Mouse (Mus musculus) midbrain, embryonic 13.5 days (tissue): ENCODE measurements around the gene Dmtf1. TPM values are rescaled to one million over a fixed set of nuclear protein-coding genes. Genes with fewer than 3 reads are reported as not detected.

Experiments
- ATAC-seq: fragments of 200-750 bp; cut with Nextera tagmentation; 2 replicates; pipeline ENCODE4 v1.8.0; 2017; ENCODE audit warnings: mild to moderate bottlenecking, moderate TSS enrichment, moderate library complexity
- H3K27ac ChIP-seq: fragments of 300-500 bp; sonication (generic); 2 replicates; pipeline ENCODE4 v1.5.1; 2015; ENCODE audit warnings: inconsistent platforms, mild to moderate bottlenecking, moderate library complexity
- H3K27me3 ChIP-seq: fragments of 300-500 bp; sonication (generic); 2 replicates; pipeline ENCODE4 v1.6.1; 2015; ENCODE audit warnings: mild to moderate bottlenecking, inconsistent platforms
- H3K36me3 ChIP-seq: fragments of 300-500 bp; sonication (generic); 2 replicates; pipeline ENCODE4 v1.6.1; 2015; ENCODE audit warnings: mild to moderate bottlenecking, inconsistent platforms
- H3K4me1 ChIP-seq: fragments of 300-500 bp; sonication (generic); replicated peaks from 2 replicates; pipeline ENCODE4 v1.6.1; 2015; ENCODE audit warnings: inconsistent platforms
- H3K4me2 ChIP-seq: fragments of 300-500 bp; sonication (generic); replicated peaks from 2 replicates; pipeline ENCODE4 v1.6.1; 2015; ENCODE audit warnings: moderate library complexity, mild to moderate bottlenecking, inconsistent platforms
- H3K4me3 ChIP-seq: fragments of 300-500 bp; sonication (generic); replicated peaks from 2 replicates; pipeline ENCODE4 v1.5.1; 2015; ENCODE audit warnings: mild to moderate bottlenecking, inconsistent platforms
- H3K9ac ChIP-seq: fragments of 300-500 bp; sonication (generic); replicated peaks from 2 replicates; pipeline ENCODE4 v1.6.1; 2015; ENCODE audit warnings: mild to moderate bottlenecking, inconsistent platforms
- H3K9me3 ChIP-seq: fragments of 300-500 bp; sonication (generic); 2 replicates; pipeline ENCODE4 v1.6.1; 2016; ENCODE audit warnings: mild to moderate bottlenecking, inconsistent platforms
- WGBS: fragments of 180-500 bp; shearing (Covaris S2); methylation state at CpG from one replicate; pipeline ENCODE4 v1.1.7; 2015; 5-methylcytosine and 5-hydroxymethylcytosine counted together
- polyA plus RNA-seq: library from polyadenylated mRNA; unstranded; fragments of >200 nt; fragmentation: Nextera tagmentation; extraction: Ambion mirVana; gene quantifications from 2 replicates; pipeline ENCODE4 v1.2.1, GENCODE M21; 2015

Gene Dmtf1
- polyA plus RNA-seq, 1 experiment from 2014 or later, result 72.7 TPM

- H3K27me3 ChIP-seq, result peaks cover 13% of the 10 kb centered on the region
- no peak overlapping the region for H3K4me2 ChIP-seq
- no peak for ATAC-seq
- peaks cover 11% of the 10 kb centered on the region for H3K4me1 ChIP-seq
- 90% methylated on average over 8 of the region's 8 CpGs for WGBS
- H3K36me3 ChIP-seq, result no peaks in the 10 kb centered on the region
- no peaks in the 10 kb centered on the region for H3K9me3 ChIP-seq
- H3K27ac ChIP-seq, result no peak overlapping the region
- H3K9ac ChIP-seq, result no peak overlapping the region
- no peak overlapping the region for H3K4me3 ChIP-seq
Observed at GRCm38 (mm10) chr5:9103958-9104357, 57.6 kb downstream of the Dmtf1 start.

GRCm38 (mm10) chr5:9102696-9103095, 58.9 kb downstream of the Dmtf1 start:
- H3K4me3 ChIP-seq, result no peak overlapping the region
- peaks cover 11% of the 10 kb centered on the region for H3K4me1 ChIP-seq
- H3K9ac ChIP-seq, result no peak overlapping the region
- no peaks in the 10 kb centered on the region for H3K9me3 ChIP-seq
- no peak for ATAC-seq
- H3K27me3 ChIP-seq, result peaks cover 13% of the 10 kb centered on the region
- H3K4me2 ChIP-seq, result no peak overlapping the region
- H3K27ac ChIP-seq, result no peak overlapping the region
- no peaks in the 10 kb centered on the region for H3K36me3 ChIP-seq
- WGBS, result 95% methylated on average over 2 of the region's 2 CpGs

DNA sequence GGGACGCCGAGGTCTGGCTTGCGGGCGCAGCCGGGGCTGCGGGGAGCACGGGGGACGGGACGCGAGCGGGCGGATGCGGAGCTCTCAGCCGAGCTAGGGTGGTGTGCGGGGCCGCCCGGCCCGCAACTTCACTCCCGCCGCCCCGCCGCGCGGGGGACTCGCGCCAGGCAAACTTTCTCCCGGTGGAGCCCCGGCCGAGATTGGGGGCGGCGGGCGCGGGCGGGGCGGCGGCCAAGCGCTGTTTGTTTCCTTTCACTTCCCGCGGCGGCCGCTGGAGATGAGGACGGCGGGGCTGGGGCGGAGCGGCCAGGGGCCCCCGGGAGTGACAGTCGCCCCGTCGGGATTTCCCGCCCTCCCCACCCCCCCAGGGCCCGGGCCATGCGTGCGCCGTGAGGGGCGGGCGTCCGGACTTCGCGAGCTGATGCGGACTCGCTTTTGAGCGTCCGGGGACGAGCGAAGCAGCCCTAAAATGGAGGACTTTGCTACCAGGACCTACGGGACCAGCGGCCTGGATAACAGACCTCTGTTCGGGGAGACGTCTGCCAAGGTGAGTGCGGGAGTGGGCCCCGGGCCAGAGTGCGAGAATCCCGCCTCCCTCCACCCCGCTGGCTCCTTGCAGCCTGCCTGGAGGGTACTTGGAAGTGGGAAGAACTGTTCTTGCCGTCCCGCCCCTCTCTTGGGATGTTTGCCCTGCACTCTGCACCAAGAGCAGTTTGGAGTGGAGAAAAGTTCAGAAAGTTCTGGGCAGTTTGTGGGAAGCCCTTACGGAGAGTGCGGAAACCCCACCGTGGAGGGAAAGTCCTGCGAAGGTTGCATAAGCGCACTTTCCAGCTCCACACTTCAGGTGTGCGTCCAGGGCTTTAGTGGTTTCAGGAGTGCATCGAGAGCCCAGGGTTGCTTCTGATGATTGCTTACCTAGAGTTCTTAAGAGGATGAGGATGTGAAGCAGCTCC, 60.5 kb downstream of the Dmtf1 start:
- no peak overlapping the region for H3K27ac ChIP-seq
- peak; percentile 90 for ATAC-seq
- under 1% methylated on average over 75 of the region's 83 CpGs for WGBS

DNA sequence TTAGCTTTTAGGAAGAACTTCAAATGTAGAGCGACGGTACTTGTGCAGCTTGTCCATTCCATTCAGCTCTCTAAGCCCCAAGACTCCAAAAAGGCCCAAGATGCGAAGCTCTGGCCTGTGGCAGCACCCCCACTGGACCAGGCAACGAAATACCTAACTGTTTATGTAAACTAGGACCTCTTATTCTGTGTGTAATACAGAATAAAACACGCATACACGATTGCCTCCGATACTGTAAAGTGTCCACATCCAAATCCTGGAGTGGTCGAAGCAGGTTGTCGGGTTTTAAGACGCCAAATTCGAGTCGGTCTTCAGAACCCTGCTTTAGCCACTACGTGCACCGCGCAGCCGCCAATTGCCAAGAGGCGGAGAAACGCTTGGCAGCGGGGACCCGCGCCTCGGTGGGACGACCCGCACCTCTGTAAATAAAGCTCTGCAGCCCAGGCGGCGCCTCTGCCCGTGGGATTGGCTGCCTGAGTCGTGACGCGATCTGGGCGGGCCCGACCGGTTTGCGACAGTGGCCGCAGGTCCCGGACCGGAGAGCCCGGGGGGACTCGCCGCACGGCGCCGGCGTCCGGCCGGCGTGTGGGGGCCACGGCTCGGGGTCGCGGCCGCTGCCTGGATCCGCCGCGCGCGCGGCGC, 61.2 kb downstream of the Dmtf1 start, which contains the start of gene Tmem243:
Gene Tmem243 (plus strand): TSS at position 462 of the 642 bp plus-strand sequence.
- Histone ChIP-seq H3K4me3 (peak within 1 kb of the TSS; percentile 85), H3K27ac (no peak within 1 kb of the TSS), H3K4me2 (peak within 1 kb of the TSS; percentile 87), H3K9me3 (peaks cover 6% of the 10 kb centered on the region; the same call in 1 of the 2 replicates), H3K36me3 (no peaks in the 10 kb centered on the region), H3K9ac (peak within 1 kb of the TSS; percentile 73), H3K4me1 (peaks cover 11% of the 10 kb centered on the region), H3K27me3 (peaks cover 13% of the 10 kb centered on the region)
- under 1% methylated on average over 56 of the region's 59 CpGs for WGBS
- peak; percentile 99 for ATAC-seq

More for the DNA sequence above, 60.5 kb downstream of the Dmtf1 start:
- Histone ChIP-seq H3K4me1 (peaks cover 11% of the 10 kb centered on the region), H3K4me2 (peak overlapping the region; percentile 87), H3K9ac (peak overlapping the region; percentile 73), H3K9me3 (peaks cover 5% of the 10 kb centered on the region; the same call in 1 of the 2 replicates), H3K36me3 (no peaks in the 10 kb centered on the region), H3K27me3 (peaks cover 13% of the 10 kb centered on the region), H3K4me3 (peak overlapping the region; percentile 85)

- no peaks in the 10 kb centered on the region for H3K36me3 ChIP-seq
- peaks cover 6% of the 10 kb centered on the region; the same call in 1 of the 2 replicates for H3K9me3 ChIP-seq
- no peaks in the 10 kb centered on the region for H3K4me1 ChIP-seq
- H3K4me3 ChIP-seq, result no peak overlapping the region
- H3K4me2 ChIP-seq, result no peak overlapping the region
- no peak overlapping the region for H3K9ac ChIP-seq
- no peak overlapping the region for H3K27ac ChIP-seq
- WGBS, result 81% methylated on average over 4 of the region's 4 CpGs
- H3K27me3 ChIP-seq, result no peaks in the 10 kb centered on the region
- no peak for ATAC-seq
Observed at GRCm38 (mm10) chr5:9093490-9093889, 68.1 kb downstream of the Dmtf1 start.

- no peak for ATAC-seq
- Histone ChIP-seq H3K4me2 (no peak overlapping the region), H3K27me3 (no peaks in the 10 kb centered on the region), H3K36me3 (no peaks in the 10 kb centered on the region), H3K9ac (no peak overlapping the region), H3K4me3 (no peak overlapping the region), H3K27ac (no peak overlapping the region), H3K4me1 (no peaks in the 10 kb centered on the region), H3K9me3 (peaks cover 6% of the 10 kb centered on the region; the same call in 1 of the 2 replicates)
- 95% methylated on average over 1 of the region's 1 CpGs for WGBS
Observed at GRCm38 (mm10) chr5:9092716-9093115, 68.9 kb downstream of the Dmtf1 start.

DNA sequence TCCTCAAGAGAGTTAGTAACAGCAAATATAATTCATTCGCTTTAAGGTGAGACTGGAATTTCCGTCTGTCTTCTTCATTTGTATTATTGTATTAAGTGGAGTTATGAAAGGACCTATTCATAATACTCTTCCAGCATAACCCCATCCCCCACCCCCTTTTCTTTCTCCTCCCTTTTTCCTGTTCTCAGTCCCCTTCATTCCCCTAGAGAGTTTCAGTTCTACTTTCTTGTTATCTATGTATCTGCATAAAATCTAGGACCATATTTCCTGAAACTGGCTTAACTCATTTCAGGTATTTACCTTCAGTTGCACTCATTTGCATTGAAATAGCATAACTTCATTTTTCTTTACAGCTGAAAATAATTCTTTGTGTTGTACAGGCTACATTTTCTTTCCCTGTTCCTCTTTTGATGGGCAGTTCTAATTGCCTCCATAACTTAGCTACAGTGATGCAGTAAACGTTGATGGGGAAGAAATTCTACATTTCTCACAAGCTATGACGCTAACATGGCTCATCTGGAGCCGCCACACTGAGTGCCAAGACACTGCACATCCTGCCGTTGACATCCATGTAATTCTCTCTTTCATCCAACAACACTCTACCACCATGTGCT, 71.0 kb downstream of the Dmtf1 start:
- H3K4me2 ChIP-seq, result no peak overlapping the region
- no peaks in the 10 kb centered on the region for H3K36me3 ChIP-seq
- no peak for ATAC-seq
- H3K9ac ChIP-seq, result no peak overlapping the region
- WGBS, result 87% methylated on average over 6 of the region's 6 CpGs
- H3K4me3 ChIP-seq, result no peak overlapping the region
- no peaks in the 10 kb centered on the region for H3K4me1 ChIP-seq
- H3K27ac ChIP-seq, result no peak overlapping the region
- H3K9me3 ChIP-seq, result no peaks in the 10 kb centered on the region
- H3K27me3 ChIP-seq, result no peaks in the 10 kb centered on the region

DNA sequence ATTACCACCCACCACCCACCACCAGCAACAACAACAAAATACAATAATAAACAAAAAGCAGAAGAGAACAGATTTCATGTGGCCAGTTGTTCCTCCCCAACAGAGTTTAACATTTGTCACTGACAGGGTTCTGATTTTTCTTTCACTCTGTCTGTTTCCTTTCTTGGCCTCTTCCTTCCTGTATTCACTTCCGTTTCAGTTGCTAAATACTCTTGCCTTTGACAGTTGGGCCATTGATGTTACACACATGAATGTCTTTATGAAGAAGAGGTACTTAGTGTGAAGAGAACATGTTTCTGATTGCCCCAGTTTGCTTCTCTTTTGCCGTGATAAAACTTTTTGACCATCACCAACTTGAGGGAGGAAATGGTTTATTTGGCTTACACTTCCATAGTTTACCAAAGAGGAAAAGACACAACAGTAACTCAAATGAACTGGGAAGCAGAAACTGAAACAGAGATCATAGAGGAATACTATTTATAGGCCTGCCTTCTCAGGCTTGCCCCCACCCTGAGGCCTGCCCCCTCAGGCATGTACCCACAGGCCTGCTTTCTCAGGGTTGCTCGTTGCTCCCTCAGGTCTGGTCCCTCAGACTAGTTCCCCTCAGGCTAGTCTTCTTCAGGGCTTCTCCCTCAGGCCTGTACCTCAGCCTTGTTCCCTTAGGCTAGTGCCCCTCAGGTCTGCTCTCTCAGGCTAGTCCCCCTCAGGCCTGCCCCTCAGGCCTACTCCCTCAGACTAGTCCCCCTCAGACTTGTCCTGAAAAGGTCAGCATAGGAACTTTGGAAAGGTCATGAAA, 74.5 kb downstream of the Dmtf1 start:
- 86% methylated on average over 3 of the region's 3 CpGs for WGBS
- no peak overlapping the region for H3K4me3 ChIP-seq
- H3K4me2 ChIP-seq, result no peak overlapping the region
- H3K9me3 ChIP-seq, result no peaks in the 10 kb centered on the region
- no peaks in the 10 kb centered on the region for H3K36me3 ChIP-seq
- ATAC-seq, result peak; percentile 53; the same call in 1 of the 2 replicates
- H3K27me3 ChIP-seq, result no peaks in the 10 kb centered on the region
- H3K9ac ChIP-seq, result no peak overlapping the region
- H3K4me1 ChIP-seq, result no peaks in the 10 kb centered on the region
- no peak overlapping the region for H3K27ac ChIP-seq

DNA sequence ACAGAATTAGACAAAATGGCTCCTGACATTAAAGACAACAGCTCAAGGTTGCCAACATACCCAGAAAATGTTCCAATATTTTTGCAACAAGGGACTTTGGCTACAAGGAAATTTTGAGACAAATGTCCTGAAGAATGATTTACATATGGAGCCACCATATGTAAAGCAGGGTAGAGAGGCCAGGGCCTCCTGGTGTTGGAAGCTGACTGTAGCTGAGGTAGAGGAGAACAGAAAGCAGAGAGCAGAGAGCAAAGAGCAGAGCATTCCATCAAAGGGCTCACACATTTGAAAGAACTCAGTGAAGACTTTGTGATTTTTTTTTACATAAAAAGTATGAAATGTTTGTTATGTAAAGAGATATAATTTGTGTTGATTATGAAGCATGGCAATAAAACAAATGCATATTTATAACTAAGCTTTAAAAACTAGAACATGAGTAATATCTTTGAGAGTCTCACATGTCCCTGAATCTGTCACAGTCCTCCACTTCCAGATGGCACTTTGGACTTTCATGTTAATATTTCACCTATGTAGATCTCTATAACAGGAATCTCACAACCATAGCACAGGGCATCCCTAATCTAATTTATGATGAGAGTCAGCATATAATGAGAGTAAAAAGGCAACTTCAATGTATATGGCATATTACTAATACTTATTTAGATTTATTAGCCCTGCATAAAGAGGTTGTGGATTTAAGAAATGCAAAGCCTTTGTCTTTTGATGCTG, 81.6 kb downstream of the Dmtf1 start:
- no peak overlapping the region for H3K4me3 ChIP-seq
- H3K4me1 ChIP-seq, result no peaks in the 10 kb centered on the region
- no peaks in the 10 kb centered on the region for H3K9me3 ChIP-seq
- no peak overlapping the region for H3K4me2 ChIP-seq
- H3K36me3 ChIP-seq, result no peaks in the 10 kb centered on the region
- H3K27me3 ChIP-seq, result no peaks in the 10 kb centered on the region
- no peak overlapping the region for H3K9ac ChIP-seq
- H3K27ac ChIP-seq, result no peak overlapping the region
- no peak for ATAC-seq

GRCm38 (mm10) chr5:9073177-9073854, 88.3 kb downstream of the Dmtf1 start:
- peak; percentile 73 for ATAC-seq
- 0 out of 2 replicates have a peak, but pooled peaks cover 5% of the 10 kb centered on the region for H3K4me1 ChIP-seq
- no peak overlapping the region for H3K4me3 ChIP-seq
- no peak overlapping the region for H3K9ac ChIP-seq
- no peaks in the 10 kb centered on the region for H3K27me3 ChIP-seq
- no peaks in the 10 kb centered on the region for H3K9me3 ChIP-seq
- H3K27ac ChIP-seq, result no peak overlapping the region
- WGBS, result 38% methylated on average over 5 of the region's 5 CpGs
- H3K4me2 ChIP-seq, result no peak overlapping the region
- no peaks in the 10 kb centered on the region for H3K36me3 ChIP-seq
